Mouse (Mus musculus): ENCODE results near the gene Snai3.

DNA sequence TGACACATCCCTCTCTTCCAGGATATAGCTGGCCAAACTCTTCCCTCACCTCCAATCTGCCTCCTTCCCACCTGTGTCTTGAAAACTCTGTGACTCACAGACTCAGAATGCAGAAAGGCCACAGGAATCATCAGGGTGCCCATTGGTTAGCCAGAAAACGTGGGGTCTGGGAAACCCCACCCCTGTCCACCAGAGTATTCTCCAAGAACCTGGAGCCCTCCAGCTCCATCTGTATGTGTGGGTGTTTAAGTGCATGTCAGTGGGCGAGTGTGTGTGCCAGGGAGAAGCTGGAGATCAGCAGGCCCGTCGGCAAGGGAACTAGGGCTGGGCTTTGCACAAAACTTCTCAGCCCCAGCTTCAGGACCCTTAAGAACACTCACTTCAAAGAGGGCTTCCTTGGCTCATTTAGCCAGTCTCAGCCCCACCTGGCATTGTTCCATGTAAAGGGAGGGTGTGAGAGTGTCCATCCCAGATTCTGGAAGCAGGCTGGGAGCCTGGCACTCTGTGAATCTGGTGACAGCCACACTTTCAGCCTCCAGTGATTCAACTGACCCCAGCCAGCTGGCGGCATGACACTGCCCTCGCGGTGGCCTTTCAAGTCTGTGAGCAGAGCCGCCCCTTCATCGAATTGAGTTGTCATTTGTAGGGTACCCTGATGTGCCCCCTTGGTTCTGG is 40.5 kb downstream of the Snai3 start:
- TF ChIP-seq POLR2A (IDR thresholded peaks at IDR 0.05; ENCODE audit: low read depth, low read length): no peak
- TF ChIP-seq CTCF (IDR thresholded peaks at IDR 0.05; ENCODE audit: extremely low read depth, insufficient read length, insufficient replicate concordance, low read depth, low read length): no peak

Data from small intestine, adult 2 months (tissue).